Mouse (Mus musculus) midbrain, postnatal 0 days (tissue): Measurements from ENCODE around the gene Got1. TPM values are rescaled to one million over a fixed set of nuclear protein-coding genes. Genes with fewer than 3 reads are reported as not detected.
"Not testable (repeated sequence)": the region's sequence is repeated elsewhere in the genome, so short reads cannot be mapped to it uniquely, and the experiment has no call there.

Experiments used
- ATAC-seq: fragments of 200-750 bp; cut with Nextera tagmentation; 2 replicates; pipeline ENCODE4 v1.8.0; 2017; ENCODE audit warnings: moderate number of reproducible peaks, mild to moderate bottlenecking, moderate TSS enrichment, moderate library complexity; ENCODE audit not compliant: low FRiP score
- DNase-seq: peaks from one replicate; pipeline ENCODE4 v3.0.0-alpha.2; 2015; ENCODE audit warnings: low spot score
- H3K27ac ChIP-seq: fragments of 300-500 bp; sonication (generic); 2 replicates; pipeline ENCODE4 v1.5.1; 2014; ENCODE audit warnings: low read depth, mild to moderate bottlenecking, low read length, mixed read lengths
- H3K27me3 ChIP-seq: fragments of 300-500 bp; sonication (generic); 2 replicates; pipeline ENCODE4 v1.6.1; 2014; ENCODE audit warnings: low read length, control low read depth, mixed read lengths; ENCODE audit not compliant: insufficient read depth
- H3K36me3 ChIP-seq: fragments of 300-500 bp; sonication (generic); 2 replicates; pipeline ENCODE4 v1.6.1; 2014; ENCODE audit warnings: low read length, control low read depth, mixed read lengths; ENCODE audit not compliant: insufficient read depth
- H3K4me1 ChIP-seq: fragments of 300-500 bp; sonication (generic); 2 replicates; pipeline ENCODE4 v1.6.1; 2014; ENCODE audit warnings: mild to moderate bottlenecking, control low read depth, antibody characterized with exemption, low read length, mixed read lengths; ENCODE audit not compliant: insufficient read depth
- H3K4me2 ChIP-seq: fragments of 300-500 bp; sonication (generic); 2 replicates; pipeline ENCODE4 v1.6.1; 2014; ENCODE audit warnings: low read depth, mild to moderate bottlenecking, low read length, mixed read lengths; ENCODE audit not compliant: poor library complexity, severe bottlenecking
- H3K4me3 ChIP-seq: fragments of 300-500 bp; sonication (generic); 2 replicates; pipeline ENCODE4 v1.5.1; 2014; ENCODE audit warnings: low read depth, mild to moderate bottlenecking, low read length, moderate library complexity
- H3K9ac ChIP-seq: fragments of 300-500 bp; sonication (generic); replicated peaks from 2 replicates; pipeline ENCODE4 v1.6.1; 2014; ENCODE audit warnings: mild to moderate bottlenecking, low read length, moderate library complexity, mixed read lengths; ENCODE audit not compliant: poor library complexity, severe bottlenecking
- H3K9me3 ChIP-seq: fragments of 300-500 bp; sonication (generic); 2 replicates; pipeline ENCODE4 v1.6.1; 2016; ENCODE audit warnings: low read length, control low read depth
- CTCF ChIP-seq: IDR thresholded peaks from 2 replicates; pipeline ENCODE4 v1.5.1; 2016; ENCODE audit warnings: antibody characterized with exemption, mild to moderate bottlenecking
- WGBS: fragments of 180-500 bp; shearing (Covaris S2); extraction: QIAGEN DNeasy Blood & Tissue Kit; methylation state at CpG from one replicate; pipeline ENCODE4 v1.1.7; 2014; 5-methylcytosine and 5-hydroxymethylcytosine counted together
- polyA plus RNA-seq: library from polyadenylated mRNA; unstranded; fragments of >200 nt; fragmentation: Nextera tagmentation; extraction: Ambion mirVana; gene quantifications from 2 replicates; pipeline ENCODE4 v1.2.1, GENCODE M21; 2015
- total RNA-seq: library from RNA; depleted of rRNA; stranded (reverse); fragments of >200 nt; gene quantifications from 2 replicates; pipeline ENCODE4 v1.2.3, GENCODE M21; 2014

Gene Got1
- total and polyA plus RNA-seq, 2 experiments from 2014 or later, result 103 to 121 TPM

GRCm38 (mm10) chr19:43502630-43503029, 21.8 kb downstream of the Got1 start:
- Histone ChIP-seq H3K9me3 (no peaks in the 10 kb centered on the region), H3K4me1 (no peaks in the 10 kb centered on the region), H3K9ac (no peak overlapping the region), H3K4me2 (no peak overlapping the region), H3K36me3 (peaks cover 56% of the 10 kb centered on the region; the same call in 1 of the 2 replicates), H3K27ac (no peak overlapping the region), H3K4me3 (no peak overlapping the region), H3K27me3 (no peaks in the 10 kb centered on the region)
- 74% methylated on average over 11 of the region's 11 CpGs for WGBS
- TF ChIP-seq CTCF, result no peak
- no peak for ATAC-seq
- DNase-seq, result no peak

GRCm38 (mm10) chr19:43498874-43499273, 25.5 kb downstream of the Got1 start:
- Histone ChIP-seq H3K4me3 (no peak overlapping the region), H3K27ac (no peak overlapping the region), H3K4me2 (no peak overlapping the region), H3K27me3 (no peaks in the 10 kb centered on the region), H3K9me3 (no peaks in the 10 kb centered on the region), H3K9ac (no peak overlapping the region), H3K36me3 (peaks cover 26% of the 10 kb centered on the region; the same call in 1 of the 2 replicates), H3K4me1 (no peaks in the 10 kb centered on the region)
- no peak for TF ChIP-seq CTCF
- DNase-seq (no peak), ATAC-seq (no peak)
- WGBS, result 91% methylated on average over 7 of the region's 7 CpGs

GRCm38 (mm10) chr19:43497440-43497839, 27.0 kb downstream of the Got1 start:
- no peak overlapping the region for H3K4me2 ChIP-seq
- ATAC-seq, result no peak
- H3K27me3 ChIP-seq, result no peaks in the 10 kb centered on the region
- H3K36me3 ChIP-seq, result peaks cover 22% of the 10 kb centered on the region; the same call in 1 of the 2 replicates
- no peak for DNase-seq
- 89% methylated on average over 7 of the region's 7 CpGs for WGBS
- no peaks in the 10 kb centered on the region for H3K9me3 ChIP-seq
- TF ChIP-seq CTCF, result no peak
- H3K27ac ChIP-seq, result no peak overlapping the region
- H3K9ac ChIP-seq, result no peak overlapping the region
- no peaks in the 10 kb centered on the region for H3K4me1 ChIP-seq
- H3K4me3 ChIP-seq, result no peak overlapping the region

GRCm38 (mm10) chr19:43495846-43496245, 28.6 kb downstream of the Got1 start:
- peak; percentile 90 for TF ChIP-seq CTCF
- Histone ChIP-seq H3K9ac (no peak overlapping the region), H3K4me3 (no peak overlapping the region), H3K27me3 (no peaks in the 10 kb centered on the region), H3K36me3 (peaks cover 21% of the 10 kb centered on the region), H3K9me3 (no peaks in the 10 kb centered on the region), H3K4me1 (no peaks in the 10 kb centered on the region), H3K27ac (no peak overlapping the region), H3K4me2 (no peak overlapping the region)
- DNase-seq (peak; percentile 77), ATAC-seq (no peak)
- WGBS, result 23% methylated on average over 5 of the region's 5 CpGs

- Histone ChIP-seq H3K4me2 (peak overlapping the region; percentile 29; the same call in 1 of the 2 replicates), H3K4me3 (no peak overlapping the region), H3K36me3 (peaks cover 13% of the 10 kb centered on the region), H3K4me1 (no peaks in the 10 kb centered on the region), H3K9ac (no peak overlapping the region), H3K27ac (no peak overlapping the region), H3K27me3 (no peaks in the 10 kb centered on the region), H3K9me3 (no peaks in the 10 kb centered on the region)
- ATAC-seq, result no peak
- WGBS, result 19% methylated on average over 14 of the region's 14 CpGs
- TF ChIP-seq CTCF, result no peak
- no peak for DNase-seq
Measured at GRCm38 (mm10) chr19:43494914-43495313, 29.5 kb downstream of the Got1 start.

- DNase-seq (no peak), ATAC-seq (no peak)
- Histone ChIP-seq H3K9me3 (no peaks in the 10 kb centered on the region), H3K4me2 (no peak overlapping the region), H3K27me3 (no peaks in the 10 kb centered on the region), H3K4me1 (no peaks in the 10 kb centered on the region), H3K4me3 (no peak overlapping the region), H3K36me3 (peaks cover 13% of the 10 kb centered on the region), H3K27ac (no peak overlapping the region), H3K9ac (no peak overlapping the region)
- no peak for TF ChIP-seq CTCF
- 80% methylated on average over 6 of the region's 6 CpGs for WGBS
Measured at GRCm38 (mm10) chr19:43493878-43494277, 30.5 kb downstream of the Got1 start.

GRCm38 (mm10) chr19:43493316-43493715, 31.1 kb downstream of the Got1 start:
- H3K36me3 ChIP-seq, result peaks cover 13% of the 10 kb centered on the region
- not testable (repeated sequence) for H3K9me3 ChIP-seq, H3K9ac ChIP-seq, DNase-seq, H3K4me1 ChIP-seq, H3K27ac ChIP-seq, ATAC-seq, H3K4me3 ChIP-seq, H3K4me2 ChIP-seq, H3K27me3 ChIP-seq
- 88% methylated on average over 1 of the region's 1 CpGs for whole genome bisulfite sequencing
